Mouse (Mus musculus) cortical plate, adult 2 months (tissue): Measurements from ENCODE around the gene B2m. TPM values are rescaled to one million over a fixed set of nuclear protein-coding genes. Genes with fewer than 3 reads are reported as not detected.
"Not testable (repeated sequence)": the region's sequence is repeated elsewhere in the genome, so short reads cannot be mapped to it uniquely, and the experiment has no call there.

Source experiments
- H3K27ac ChIP-seq: fragments of 200-500 bp; 2 replicates; pipeline ENCODE4 v1.5.1; 2012; ENCODE audit warnings: low read length, control low read depth, inconsistent platforms; ENCODE audit not compliant: insufficient read depth
- H3K4me1 ChIP-seq: fragments of 200-500 bp; 2 replicates; pipeline ENCODE4 v1.6.1; 2011; ENCODE audit warnings: low read length; ENCODE audit not compliant: control insufficient read depth, insufficient read depth
- H3K4me3 ChIP-seq: fragments of 200-500 bp; 2 replicates; pipeline ENCODE4 v1.5.1; 2011; ENCODE audit warnings: mild to moderate bottlenecking, low read length, control low read depth; ENCODE audit not compliant: insufficient read depth
- CTCF ChIP-seq: fragments of 200-500 bp; IDR thresholded peaks from 2 replicates; pipeline ENCODE4 v1.5.1; 2011; ENCODE audit warnings: mild to moderate bottlenecking, control low read depth, low read length; ENCODE audit not compliant: insufficient read depth; ENCODE audit errors: extremely low read depth
- POLR2A ChIP-seq: fragments of 200-500 bp; IDR thresholded peaks from 2 replicates; pipeline ENCODE4 v1.6.1; 2011; ENCODE audit warnings: mild to moderate bottlenecking, low read length, control low read depth; ENCODE audit not compliant: insufficient read depth; ENCODE audit errors: extremely low read depth
- polyA plus RNA-seq: library from polyadenylated mRNA; depleted of rRNA; stranded (reverse); fragments of >200 nt; gene quantifications from 2 replicates; pipeline ENCODE4 v1.2.3, GENCODE M21; 2012; rRNA removed

Gene B2m
- polyA plus RNA-seq = 188 and 212 TPM in 2 replicates

- peak within 1 kb of the TSS; percentile 5; the same call in 1 of the 2 replicates for H3K27ac ChIP-seq
- no peaks in the 10 kb centered on the region; the same call in 1 of the 2 replicates for H3K4me1 ChIP-seq
- peak; percentile 98 for TF ChIP-seq POLR2A
- no peak for TF ChIP-seq CTCF
- peak within 1 kb of the TSS; percentile 65 for H3K4me3 ChIP-seq
Measured at GRCm38 (mm10) chr2:122147508-122148241, at the start of gene B2m. Gene B2m (plus strand): TSS chr2:122147686.

DNA sequence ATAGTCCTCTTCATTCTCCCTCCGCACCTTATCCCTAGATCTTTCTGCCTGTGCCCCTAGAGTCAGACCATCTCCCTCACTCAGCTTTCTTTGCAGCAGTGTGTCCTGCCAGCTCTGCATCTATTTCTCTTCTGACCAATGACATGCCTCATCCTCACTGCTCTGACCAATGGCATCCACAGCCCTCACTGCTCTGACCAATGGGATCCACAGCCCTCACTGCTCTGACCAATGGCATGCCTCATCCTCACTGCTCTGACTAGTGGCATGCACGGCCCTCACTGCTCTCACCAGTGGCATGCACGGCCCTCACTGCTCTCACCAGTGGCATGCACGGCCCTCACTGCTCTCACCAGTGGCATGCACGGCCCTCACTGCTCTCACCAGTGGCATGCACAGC is 49.8 kb upstream of the B2m start:
- not testable (repeated sequence) for H3K4me3 ChIP-seq, H3K27ac ChIP-seq, H3K4me1 ChIP-seq

- no peak overlapping the region for H3K27ac ChIP-seq
- H3K4me1 ChIP-seq = no peaks in the 10 kb centered on the region
- H3K4me3 ChIP-seq = no peak overlapping the region
- TF ChIP-seq CTCF (peak; percentile 21; the same call in 1 of the 2 replicates), POLR2A (no peak)
Measured at GRCm38 (mm10) chr2:122102070-122102469, 45.4 kb upstream of the B2m start.

GRCm38 (mm10) chr2:122108101-122108500 is 39.4 kb upstream of the B2m start:
- H3K4me1 ChIP-seq = no peaks in the 10 kb centered on the region
- H3K27ac ChIP-seq = no peak overlapping the region
- H3K4me3 ChIP-seq = no peak overlapping the region
- TF ChIP-seq CTCF (no peak), POLR2A (no peak)

GRCm38 (mm10) chr2:122109714-122110113 is 37.8 kb upstream of the B2m start:
- Histone ChIP-seq H3K4me1 (no peaks in the 10 kb centered on the region), H3K4me3 (no peak overlapping the region), H3K27ac (no peak overlapping the region)
- no peak for TF ChIP-seq CTCF
- TF ChIP-seq POLR2A = no peak

GRCm38 (mm10) chr2:122116888-122117287 is 30.6 kb upstream of the B2m start:
- peak overlapping the region; percentile 63; the same call in 1 of the 2 replicates for H3K4me3 ChIP-seq
- H3K27ac ChIP-seq = no peak overlapping the region
- peaks cover 5% of the 10 kb centered on the region for H3K4me1 ChIP-seq
- TF ChIP-seq CTCF = no peak
- no peak for TF ChIP-seq POLR2A

GRCm38 (mm10) chr2:122117961-122118958 is 29.2 kb upstream of the B2m start, which contains the start of gene Spg11:
Gene Spg11 (minus strand): TSS chr2:122118386.
- Histone ChIP-seq H3K27ac (peak within 1 kb of the TSS; percentile 70), H3K4me1 (peaks cover 5% of the 10 kb centered on the region), H3K4me3 (peak within 1 kb of the TSS; percentile 63)
- TF ChIP-seq CTCF (no peak), POLR2A (peak; percentile 92)

DNA sequence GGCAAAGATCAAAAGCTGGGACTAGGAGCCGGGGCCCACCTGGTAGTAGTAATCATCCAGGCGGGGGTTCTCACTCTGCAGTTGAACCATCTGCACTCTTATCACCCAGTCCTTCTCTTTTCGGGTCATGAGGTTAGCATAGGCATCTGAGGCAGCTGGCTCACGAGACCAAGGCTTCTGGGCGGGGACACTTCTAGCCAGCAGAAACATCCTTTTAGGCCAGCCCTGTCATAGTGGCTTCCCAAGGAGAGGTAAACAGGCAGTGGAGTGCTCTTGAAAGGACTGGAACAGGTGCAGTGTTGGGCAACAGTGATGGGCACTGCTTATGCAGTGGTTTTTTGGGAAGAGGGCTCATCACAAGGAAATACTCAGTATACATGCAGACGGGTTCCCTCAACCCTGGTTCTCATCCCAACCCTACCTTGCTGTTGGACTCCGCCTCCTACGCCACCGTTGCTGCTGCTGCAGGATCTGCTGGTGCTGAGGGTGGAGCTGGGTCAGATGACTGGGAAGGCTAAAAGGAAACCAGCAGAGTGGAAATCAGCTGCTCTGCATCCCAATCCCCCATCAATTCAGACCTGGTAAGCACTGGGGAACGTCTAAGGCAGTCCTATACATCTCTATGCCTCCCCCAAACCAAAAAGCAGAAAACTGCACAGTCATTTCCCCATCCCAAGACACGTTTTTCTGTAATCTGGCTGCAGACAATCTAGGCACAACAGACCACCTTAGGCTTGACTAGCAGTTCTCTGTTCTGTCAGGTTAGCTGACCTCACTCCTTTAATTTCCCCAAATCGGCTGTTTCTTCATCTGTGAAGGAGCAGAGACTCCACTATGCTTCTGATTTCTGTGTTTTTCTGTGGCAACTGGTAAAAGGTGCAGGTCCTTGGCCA is 21.6 kb upstream of the B2m start:
- H3K4me1 ChIP-seq = no peaks in the 10 kb centered on the region
- no peak overlapping the region for H3K4me3 ChIP-seq
- TF ChIP-seq CTCF = no peak
- TF ChIP-seq POLR2A = no peak
- H3K27ac ChIP-seq = no peak overlapping the region
